Mouse (Mus musculus) frontal cortex, postnatal 25 days (tissue): Measurements from ENCODE around the gene Miga2.

ENCODE experiments used
- DNase-seq, 2 experiments: peaks; one replicate each; pipeline ENCODE4 v3.0.0; 2022; ENCODE audit warnings: low spot score in 2 of 2

Miga2 gene

DNA sequence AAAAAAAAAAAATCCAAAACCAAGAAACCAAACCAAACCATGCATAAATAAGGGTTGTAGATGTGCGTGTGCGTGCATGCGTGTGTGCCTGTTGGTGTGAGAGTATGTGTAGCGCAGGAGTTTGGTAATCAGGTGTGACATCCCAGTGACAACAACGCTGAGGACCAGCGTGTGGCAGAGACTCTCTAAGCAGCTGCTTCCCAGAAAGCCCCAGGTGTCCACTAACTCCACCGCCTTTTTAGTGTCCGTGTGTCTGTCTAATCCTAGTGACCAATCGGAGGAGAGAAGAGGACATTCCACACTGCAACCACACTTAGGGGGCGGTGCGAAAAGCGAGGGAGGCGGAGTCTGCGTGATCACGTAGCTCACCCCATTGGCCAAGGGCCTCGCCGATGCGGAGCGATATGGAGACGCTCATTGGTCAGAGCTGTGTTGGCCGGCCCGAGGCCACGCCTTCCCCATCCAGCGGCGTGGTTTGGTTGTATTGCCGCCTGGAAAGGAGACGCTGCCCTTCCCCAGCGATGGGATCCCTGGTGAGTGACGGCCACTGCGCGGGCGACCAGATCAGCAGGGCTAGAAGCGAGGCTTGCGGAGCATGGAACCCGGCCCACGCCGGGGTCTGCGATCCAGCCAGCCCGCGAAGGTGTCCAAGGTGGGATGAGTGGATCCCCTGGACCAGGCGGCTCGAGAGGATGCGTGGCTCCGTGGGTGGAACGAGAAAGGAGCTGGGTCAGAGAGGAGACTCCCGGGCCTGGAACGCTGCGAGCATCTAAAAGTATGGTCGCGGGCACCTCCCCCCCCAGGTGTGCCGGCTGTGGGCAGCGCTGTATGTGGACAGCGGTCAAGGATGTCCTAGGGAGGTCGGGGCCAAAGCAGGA, at the start of gene Miga2:
Gene Miga2, plus strand, starts transcription at position 461 of the 878 bp plus-strand sequence.
- peak; percentile 91 to 97 for DNase-seq

GRCm38 (mm10) chr2:30316136-30316535, 47.9 kb upstream of the Miga2 start:
- DNase-seq = no peak

GRCm38 (mm10) chr2:30316955-30317354, 47.1 kb upstream of the Miga2 start:
- DNase-seq = no peak

DNA sequence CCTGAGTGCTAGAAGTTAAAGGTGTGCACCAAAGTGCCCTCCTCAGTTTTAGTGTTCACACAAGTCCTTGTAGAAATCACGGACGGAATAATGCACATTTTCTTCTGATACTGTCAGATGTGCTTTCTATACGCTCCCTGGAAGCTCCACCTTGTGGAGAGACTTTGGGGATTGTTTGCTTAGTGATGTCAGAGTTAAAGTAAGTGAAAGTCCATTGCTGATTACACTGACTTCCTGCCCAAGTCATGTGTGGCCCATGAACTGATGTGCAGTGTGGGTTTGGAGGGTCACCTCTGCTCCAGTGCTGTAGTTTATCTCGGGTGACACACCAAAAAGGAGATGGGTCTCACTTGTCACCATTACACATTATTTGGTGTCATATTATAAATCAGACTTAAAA, 44.8 kb upstream of the Miga2 start:
- DNase-seq = no peak

GRCm38 (mm10) chr2:30323111-30323510, 40.9 kb upstream of the Miga2 start:
- DNase-seq = no peak

GRCm38 (mm10) chr2:30325296-30325695, 38.7 kb upstream of the Miga2 start:
- no peak for DNase-seq

DNA sequence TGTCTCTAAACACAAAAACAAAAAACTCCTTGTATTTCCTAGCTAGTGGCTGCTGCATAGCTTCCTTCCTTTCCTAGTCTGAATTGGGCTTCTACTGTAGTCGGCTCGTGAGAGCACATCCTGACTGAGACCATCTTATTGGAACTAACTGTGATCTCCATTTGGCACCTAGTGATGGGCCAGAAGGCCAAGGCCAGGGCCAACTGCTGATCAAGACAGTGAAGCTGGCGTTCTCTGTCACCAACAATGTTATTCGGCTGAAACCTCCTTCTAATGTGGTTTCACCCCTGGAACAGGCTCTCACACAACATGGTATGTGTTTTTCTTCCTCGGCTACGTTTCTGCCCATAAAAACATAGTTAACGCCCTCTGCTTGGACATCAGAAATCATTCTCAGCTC, 36.8 kb upstream of the Miga2 start:
- DNase-seq = no peak

DNA sequence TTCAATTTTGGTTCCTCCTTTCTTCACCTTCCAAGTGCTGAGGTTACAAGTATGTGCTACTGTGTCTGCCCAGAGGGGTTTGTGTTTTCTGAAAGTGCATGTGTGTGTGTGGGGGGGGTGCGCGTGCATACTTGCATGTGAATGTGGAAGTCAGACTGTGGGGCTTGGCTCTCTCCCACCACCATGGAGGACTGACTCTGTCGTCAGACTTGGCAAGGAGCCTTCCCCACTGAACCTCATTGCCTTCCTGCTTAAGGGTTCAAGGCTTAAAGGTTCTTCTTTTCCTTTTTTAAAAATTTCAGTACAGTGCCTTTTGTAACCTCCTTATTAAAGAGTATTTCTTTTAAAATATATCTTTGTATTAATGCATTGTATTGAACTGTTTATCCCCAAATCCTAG, 35.2 kb upstream of the Miga2 start:
- no peak for DNase-seq

DNA sequence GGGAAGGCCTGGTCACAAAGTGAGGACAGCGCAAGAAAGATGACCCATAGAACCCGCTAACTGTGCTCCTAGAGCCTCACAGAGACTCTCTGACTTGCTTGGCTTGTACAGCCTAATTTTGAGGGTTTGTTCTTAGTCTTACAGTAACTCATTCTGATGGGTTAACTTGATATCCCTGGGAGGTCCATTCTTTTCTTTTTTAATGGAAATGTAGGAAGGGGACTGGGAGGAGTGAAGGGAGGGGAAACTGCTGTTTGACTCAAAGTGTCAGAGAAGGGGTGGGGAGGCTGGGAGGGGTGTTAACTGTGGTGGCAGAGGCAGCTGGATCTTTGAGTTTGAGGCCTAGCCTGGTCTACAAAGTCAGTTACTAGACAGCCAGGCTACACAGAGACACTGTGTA, 28.7 kb upstream of the Miga2 start:
- DNase-seq = no peak

- no peak for DNase-seq
These were observed 27.7 kb upstream of the Miga2 start for GRCm38 (mm10) chr2:30336174-30336915.

GRCm38 (mm10) chr2:30337179-30337578, 26.9 kb upstream of the Miga2 start:
- no peak for DNase-seq

DNA sequence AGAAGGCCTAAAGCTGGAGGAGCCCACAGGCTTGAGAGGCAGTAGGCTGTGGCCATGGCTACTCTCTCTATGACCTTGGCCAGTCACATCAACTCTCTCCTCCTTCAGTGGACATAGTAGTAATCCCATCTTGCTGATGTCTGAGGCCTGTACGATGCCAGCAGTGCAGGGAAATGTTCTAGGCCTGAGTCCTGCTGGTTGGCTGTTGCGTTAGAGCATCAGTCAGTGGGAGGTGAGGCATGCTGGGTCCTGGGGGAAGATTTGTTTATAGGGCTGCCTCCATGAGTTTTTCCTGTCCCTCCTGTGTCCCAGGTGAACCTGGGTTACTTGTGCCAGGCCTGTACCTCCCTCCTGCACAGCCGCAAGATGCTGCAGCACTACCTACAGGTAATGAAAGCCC, 22.0 kb upstream of the Miga2 start:
- no peak for DNase-seq

DNA sequence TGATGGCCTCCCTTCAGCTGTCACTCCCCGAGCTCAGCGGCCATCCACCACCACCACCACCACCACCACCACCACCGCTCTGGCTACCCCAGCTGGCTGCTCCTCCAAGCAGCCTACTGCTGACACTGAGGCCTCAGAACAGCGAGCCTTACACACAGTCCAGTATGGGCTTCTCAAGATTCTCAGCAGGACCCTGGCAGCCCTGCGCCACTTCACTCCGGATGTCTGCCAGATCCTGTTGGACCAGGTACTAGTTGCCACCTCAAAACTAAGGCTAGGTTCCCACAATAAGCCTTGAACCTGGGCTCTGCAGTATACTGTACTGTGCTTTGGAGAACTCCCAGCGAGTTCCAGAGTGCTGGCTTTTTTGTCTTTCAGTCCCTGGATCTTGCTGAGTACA, 21.5 kb upstream of the Miga2 start:
- DNase-seq = no peak

DNA sequence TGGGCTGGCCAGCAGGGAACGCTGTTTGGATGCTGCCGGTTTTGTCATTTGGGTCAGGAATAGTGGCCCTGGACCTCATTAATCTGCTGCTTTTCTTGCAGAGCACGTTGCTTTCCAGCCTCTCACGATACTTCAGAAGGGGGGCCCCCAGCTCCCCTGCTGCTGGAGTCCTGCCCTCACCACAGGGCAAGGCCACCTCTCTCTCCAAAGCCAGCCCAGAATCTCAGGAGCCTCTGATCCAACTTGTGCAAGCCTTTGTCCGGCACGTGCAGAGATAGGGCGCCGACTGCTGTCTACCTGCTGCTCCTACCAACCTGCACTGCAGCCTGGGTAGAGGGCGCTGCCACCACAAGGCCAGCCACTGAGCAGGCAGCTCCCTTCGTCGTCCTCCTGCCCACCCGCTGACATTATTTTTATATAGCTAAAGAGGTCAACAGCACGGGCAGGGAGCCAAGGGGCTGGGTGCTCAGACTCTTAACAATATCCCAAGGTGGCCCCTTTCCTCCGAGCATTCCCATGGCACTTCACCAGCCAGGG, 20.4 kb upstream of the Miga2 start:
- DNase-seq = no peak

DNA sequence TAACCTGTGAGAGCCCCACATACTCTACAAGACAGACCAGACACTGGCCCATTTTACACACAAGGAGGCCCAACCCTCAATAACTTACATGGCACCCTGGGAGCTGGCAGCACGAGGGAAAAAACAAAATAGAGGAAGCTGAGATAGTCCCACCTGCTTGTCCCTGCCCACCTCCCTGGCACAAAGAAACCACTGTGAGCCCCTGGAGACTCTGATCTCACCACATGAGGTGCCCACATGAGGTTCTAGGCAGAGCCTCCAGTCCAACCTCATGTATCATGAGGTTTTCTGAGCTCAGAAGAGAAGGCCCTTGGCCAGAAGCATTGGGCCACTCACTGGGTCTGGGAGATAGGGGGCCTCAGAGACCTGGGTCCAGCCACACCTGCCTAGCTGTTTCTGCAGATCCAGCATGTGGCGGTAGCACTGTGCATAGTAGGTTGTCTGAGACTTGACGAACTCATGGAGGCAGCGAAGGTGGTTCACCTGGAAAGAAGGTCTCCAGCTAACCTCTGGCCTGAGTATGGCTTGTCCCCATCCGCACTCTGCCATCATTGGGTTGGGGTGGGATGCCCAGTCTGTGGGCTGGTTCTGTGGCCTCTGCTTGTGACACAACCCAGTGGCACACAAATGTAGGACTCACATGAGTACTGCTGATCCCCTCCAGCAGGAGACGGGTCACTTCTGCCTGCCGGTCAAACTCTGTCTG, 17.9 kb upstream of the Miga2 start:
- no peak for DNase-seq

- DNase-seq = no peak
These were observed 14.8 kb upstream of the Miga2 start for GRCm38 (mm10) chr2:30349196-30349595.

DNA sequence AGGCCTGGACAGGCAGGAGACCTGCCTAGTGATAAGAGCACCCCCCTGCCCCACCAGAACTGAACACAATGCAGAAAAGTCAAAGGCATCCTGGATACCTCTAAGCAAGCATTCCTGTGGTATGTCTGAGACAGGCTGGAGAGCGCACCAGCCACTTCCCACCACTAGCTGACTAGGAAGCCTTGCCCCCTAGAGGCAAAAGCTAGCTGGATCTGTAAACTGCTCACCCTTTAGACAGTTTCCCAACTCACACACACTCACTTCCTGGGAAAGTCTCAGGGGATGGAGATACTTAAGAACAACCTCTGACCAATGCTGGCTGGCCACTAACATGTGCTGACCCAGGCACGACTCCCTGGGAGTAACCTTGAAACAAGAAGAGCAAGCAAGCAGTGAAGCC, 12.9 kb upstream of the Miga2 start:
- no peak for DNase-seq

- no peak for DNase-seq
These were observed 8.2 kb upstream of the Miga2 start for GRCm38 (mm10) chr2:30355861-30356260.

DNA sequence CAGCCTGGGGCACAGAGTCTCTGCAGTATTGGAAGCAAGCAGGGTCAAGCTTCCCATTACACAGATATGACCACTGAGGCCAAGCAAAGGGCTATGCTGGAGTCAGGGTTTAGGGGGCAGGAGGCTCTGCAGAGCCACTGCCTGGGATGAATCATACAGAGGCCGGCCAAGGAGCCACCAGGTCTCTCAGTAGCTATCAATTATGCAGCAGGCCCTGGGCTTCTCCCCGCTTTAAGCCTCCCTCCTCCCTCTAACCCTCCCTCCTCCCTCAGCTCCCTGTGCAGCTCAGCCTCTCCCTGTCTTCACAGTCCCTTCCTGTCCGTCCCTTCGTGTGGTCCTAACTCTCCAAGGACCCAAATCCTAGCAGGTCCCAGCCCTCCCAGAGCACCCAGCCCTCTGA, 7.8 kb upstream of the Miga2 start:
- DNase-seq = no peak

DNA sequence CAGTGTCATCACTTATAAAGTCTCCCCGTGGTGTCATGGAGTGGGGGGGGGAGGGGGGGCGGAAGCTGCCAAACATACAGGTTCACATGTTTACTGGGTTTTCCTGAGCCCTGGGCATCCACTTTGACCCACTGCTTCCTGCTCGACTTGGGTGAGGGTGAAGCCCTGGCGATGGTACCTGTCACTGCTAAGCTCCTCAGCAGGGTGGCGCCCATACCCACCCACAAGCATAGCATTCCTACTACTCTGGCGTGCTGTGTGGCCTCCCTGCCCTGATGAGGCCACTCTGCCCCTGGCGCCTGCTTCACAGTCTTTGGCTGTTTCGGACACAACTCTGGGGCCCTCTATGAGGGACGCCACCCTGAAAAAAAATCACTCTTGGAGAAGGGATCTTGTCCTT, 7.1 kb upstream of the Miga2 start:
- DNase-seq = no peak

GRCm38 (mm10) chr2:30357552-30358510, 6.2 kb upstream of the Miga2 start:
- DNase-seq = no peak
